Mouse (Mus musculus) hindbrain, embryonic 14.5 days (tissue): Measurements from ENCODE around the gene Lats2. TPM values are rescaled to one million over a fixed set of nuclear protein-coding genes. Genes with fewer than 3 reads are reported as not detected.

Source experiments
- ATAC-seq: fragments of 200-750 bp; cut with Nextera tagmentation; 2 replicates; pipeline ENCODE4 v1.8.0; 2017; ENCODE audit warnings: moderate number of reproducible peaks, mild to moderate bottlenecking, moderate TSS enrichment, moderate library complexity; ENCODE audit not compliant: low FRiP score
- DNase-seq: peaks from one replicate; pipeline ENCODE4 v3.0.0-alpha.2; 2015; ENCODE audit warnings: low spot score
- H3K27ac ChIP-seq: fragments of 300-500 bp; sonication (generic); 2 replicates; pipeline ENCODE4 v1.5.1; 2014; ENCODE audit warnings: mild to moderate bottlenecking, moderate library complexity
- H3K27me3 ChIP-seq: fragments of 300-500 bp; sonication (generic); 2 replicates; pipeline ENCODE4 v1.6.1; 2014; ENCODE audit warnings: mild to moderate bottlenecking, low read length, mixed read lengths; ENCODE audit not compliant: control insufficient read depth, insufficient read depth
- H3K36me3 ChIP-seq: fragments of 300-500 bp; sonication (generic); replicated peaks from 2 replicates; pipeline ENCODE4 v1.6.1; 2014; ENCODE audit not compliant: control insufficient read depth, insufficient read depth
- H3K4me1 ChIP-seq: fragments of 300-500 bp; sonication (generic); replicated peaks from 2 replicates; pipeline ENCODE4 v1.6.1; 2014; ENCODE audit warnings: antibody characterized with exemption, low read length, mixed read lengths; ENCODE audit not compliant: control insufficient read depth, insufficient read depth
- H3K4me2 ChIP-seq: fragments of 300-500 bp; sonication (generic); replicated peaks from 2 replicates; pipeline ENCODE4 v1.6.1; 2014; ENCODE audit warnings: mild to moderate bottlenecking, moderate library complexity
- H3K4me3 ChIP-seq: fragments of 300-500 bp; sonication (generic); replicated peaks from 2 replicates; pipeline ENCODE4 v1.5.1; 2014; ENCODE audit warnings: mild to moderate bottlenecking, low read length
- H3K9ac ChIP-seq: fragments of 300-500 bp; sonication (generic); 2 replicates; pipeline ENCODE4 v1.6.1; 2014
- H3K9me3 ChIP-seq: fragments of 300-500 bp; sonication (generic); 2 replicates; pipeline ENCODE4 v1.6.1; 2016; ENCODE audit warnings: low read length; ENCODE audit not compliant: control insufficient read depth
- whole genome bisulfite sequencing: fragments of 180-500 bp; shearing (Covaris S2); extraction: QIAGEN DNeasy Blood & Tissue Kit; methylation state at CpG from one replicate; pipeline ENCODE4 v1.1.7; 2014; 5-methylcytosine and 5-hydroxymethylcytosine counted together
- polyA plus RNA-seq: library from polyadenylated mRNA; unstranded; fragments of >200 nt; fragmentation: Nextera tagmentation; extraction: Ambion mirVana; gene quantifications from 2 replicates; pipeline ENCODE4 v1.2.1, GENCODE M21; 2014

The Lats2 gene
- polyA plus RNA-seq, 1 experiment from 2014 or later, result 7.9 TPM

GRCm38 (mm10) chr14:57706760-57707099 lies 51.5 kb downstream of the Lats2 start:
- Histone ChIP-seq H3K27me3 (no peaks in the 10 kb centered on the region), H3K27ac (no peak overlapping the region), H3K9ac (no peak overlapping the region), H3K4me2 (no peak overlapping the region), H3K9me3 (no peaks in the 10 kb centered on the region), H3K4me1 (peaks cover 23% of the 10 kb centered on the region), H3K4me3 (no peak overlapping the region), H3K36me3 (no peaks in the 10 kb centered on the region)
- no peak for DNase-seq
- ATAC-seq, result no peak
- WGBS, result 64% methylated on average over 4 of the region's 4 CpGs

- no peak overlapping the region for H3K4me2 ChIP-seq
- H3K9ac ChIP-seq, result no peak overlapping the region
- no peak overlapping the region for H3K4me3 ChIP-seq
- DNase-seq, result no peak
- no peaks in the 10 kb centered on the region for H3K9me3 ChIP-seq
- WGBS, result 95% methylated on average over 4 of the region's 4 CpGs
- H3K27ac ChIP-seq, result no peak overlapping the region
- no peaks in the 10 kb centered on the region for H3K27me3 ChIP-seq
- ATAC-seq, result no peak
- H3K4me1 ChIP-seq, result peaks cover 23% of the 10 kb centered on the region
- no peaks in the 10 kb centered on the region for H3K36me3 ChIP-seq
Measured at GRCm38 (mm10) chr14:57705759-57706158, 52.4 kb downstream of the Lats2 start.

DNA sequence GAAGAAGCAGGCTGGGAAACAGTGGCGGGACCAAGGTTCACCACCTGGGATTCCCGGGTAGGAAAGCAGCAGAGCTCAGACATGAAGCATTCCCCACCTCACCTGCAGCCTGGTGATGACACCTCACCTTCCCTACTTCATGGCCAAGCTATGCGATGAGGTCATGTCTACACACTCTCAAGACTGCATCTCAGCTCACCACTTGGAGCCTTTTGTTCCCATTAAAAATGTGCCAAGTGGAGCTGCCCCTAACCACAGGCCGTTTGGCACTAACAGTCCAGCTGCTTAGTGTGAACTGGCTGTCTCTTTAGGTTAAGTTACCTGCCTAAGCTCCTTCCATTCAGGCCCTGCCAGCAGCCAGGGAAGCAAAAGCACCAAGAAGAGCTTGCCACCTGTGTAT lies 53.1 kb downstream of the Lats2 start:
- no peak for DNase-seq
- 85% methylated on average over 4 of the region's 4 CpGs for WGBS
- Histone ChIP-seq H3K9me3 (no peaks in the 10 kb centered on the region), H3K36me3 (peaks cover 5% of the 10 kb centered on the region), H3K27me3 (no peaks in the 10 kb centered on the region), H3K4me2 (no peak overlapping the region), H3K4me1 (peaks cover 23% of the 10 kb centered on the region), H3K27ac (no peak overlapping the region), H3K9ac (no peak overlapping the region), H3K4me3 (no peak overlapping the region)
- ATAC-seq, result no peak

- 59% methylated on average over 12 of the region's 12 CpGs for WGBS
- H3K9ac ChIP-seq, result no peak overlapping the region
- H3K4me3 ChIP-seq, result no peak overlapping the region
- H3K4me2 ChIP-seq, result no peak overlapping the region
- no peaks in the 10 kb centered on the region for H3K9me3 ChIP-seq
- no peaks in the 10 kb centered on the region for H3K27me3 ChIP-seq
- DNase-seq, result no peak
- H3K4me1 ChIP-seq, result peaks cover 3% of the 10 kb centered on the region; the same call in 1 of the 2 replicates
- H3K27ac ChIP-seq, result peak overlapping the region; percentile 56
- ATAC-seq, result peak; percentile 44; the same call in 1 of the 2 replicates
- H3K36me3 ChIP-seq, result peaks cover 28% of the 10 kb centered on the region
Measured at GRCm38 (mm10) chr14:57701915-57702477, 56.2 kb downstream of the Lats2 start.

DNA sequence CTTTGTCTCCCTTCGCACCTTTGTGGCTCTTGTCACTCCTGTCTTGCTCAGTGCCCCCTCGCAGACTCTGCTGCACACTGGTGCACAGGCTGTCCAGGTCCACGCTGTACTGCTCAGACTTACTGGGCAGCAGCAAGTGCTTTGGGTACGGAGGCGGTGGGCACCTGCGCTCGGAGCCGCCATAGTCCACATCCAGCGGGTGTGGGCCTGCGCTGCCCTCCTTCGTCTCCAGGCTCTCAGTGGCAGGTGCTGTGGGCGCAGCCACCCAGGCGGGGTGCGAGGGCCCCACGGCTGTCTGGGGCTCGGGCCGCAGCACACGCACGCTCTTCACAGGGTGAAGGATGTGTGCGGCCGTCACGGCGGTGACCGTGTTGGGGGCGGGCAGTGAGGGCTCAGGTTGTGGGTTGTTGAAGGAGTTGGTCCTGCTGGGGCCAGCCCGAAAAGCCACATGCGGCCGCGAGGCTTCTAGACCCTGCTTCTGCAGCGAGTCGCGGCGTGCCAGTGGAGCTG lies 58.7 kb downstream of the Lats2 start:
- ATAC-seq (no peak), DNase-seq (no peak)
- H3K4me2 ChIP-seq, result no peak overlapping the region
- 96% methylated on average over 33 of the region's 33 CpGs for WGBS
- H3K4me3 ChIP-seq, result no peak overlapping the region
- no peaks in the 10 kb centered on the region for H3K4me1 ChIP-seq
- H3K9ac ChIP-seq, result no peak overlapping the region
- H3K36me3 ChIP-seq, result peaks cover 47% of the 10 kb centered on the region
- H3K27me3 ChIP-seq, result no peaks in the 10 kb centered on the region
- H3K9me3 ChIP-seq, result no peaks in the 10 kb centered on the region
- no peak overlapping the region for H3K27ac ChIP-seq

GRCm38 (mm10) chr14:57699016-57699415 lies 59.2 kb downstream of the Lats2 start:
- no peaks in the 10 kb centered on the region for H3K9me3 ChIP-seq
- DNase-seq, result no peak
- H3K36me3 ChIP-seq, result peaks cover 52% of the 10 kb centered on the region
- H3K4me3 ChIP-seq, result no peak overlapping the region
- H3K27ac ChIP-seq, result no peak overlapping the region
- no peaks in the 10 kb centered on the region for H3K27me3 ChIP-seq
- no peak overlapping the region for H3K4me2 ChIP-seq
- 92% methylated on average over 10 of the region's 10 CpGs for WGBS
- no peaks in the 10 kb centered on the region for H3K4me1 ChIP-seq
- no peak for ATAC-seq
- H3K9ac ChIP-seq, result no peak overlapping the region

GRCm38 (mm10) chr14:57696066-57696465 lies 62.1 kb downstream of the Lats2 start:
- Histone ChIP-seq H3K4me1 (no peaks in the 10 kb centered on the region), H3K4me3 (no peak overlapping the region), H3K4me2 (no peak overlapping the region), H3K27me3 (no peaks in the 10 kb centered on the region), H3K9me3 (no peaks in the 10 kb centered on the region), H3K9ac (no peak overlapping the region), H3K36me3 (peaks cover 61% of the 10 kb centered on the region), H3K27ac (no peak overlapping the region)
- DNase-seq (no peak), ATAC-seq (no peak)
- 98% methylated on average over 15 of the region's 15 CpGs for WGBS

- ATAC-seq (no peak), DNase-seq (no peak)
- Histone ChIP-seq H3K9me3 (no peaks in the 10 kb centered on the region), H3K4me2 (no peak overlapping the region), H3K4me3 (no peak overlapping the region), H3K36me3 (peaks cover 66% of the 10 kb centered on the region), H3K27me3 (no peaks in the 10 kb centered on the region), H3K27ac (no peak overlapping the region), H3K4me1 (no peaks in the 10 kb centered on the region), H3K9ac (no peak overlapping the region)
- 93% methylated on average over 8 of the region's 8 CpGs for WGBS
Measured at GRCm38 (mm10) chr14:57695550-57695949, 62.6 kb downstream of the Lats2 start.

DNA sequence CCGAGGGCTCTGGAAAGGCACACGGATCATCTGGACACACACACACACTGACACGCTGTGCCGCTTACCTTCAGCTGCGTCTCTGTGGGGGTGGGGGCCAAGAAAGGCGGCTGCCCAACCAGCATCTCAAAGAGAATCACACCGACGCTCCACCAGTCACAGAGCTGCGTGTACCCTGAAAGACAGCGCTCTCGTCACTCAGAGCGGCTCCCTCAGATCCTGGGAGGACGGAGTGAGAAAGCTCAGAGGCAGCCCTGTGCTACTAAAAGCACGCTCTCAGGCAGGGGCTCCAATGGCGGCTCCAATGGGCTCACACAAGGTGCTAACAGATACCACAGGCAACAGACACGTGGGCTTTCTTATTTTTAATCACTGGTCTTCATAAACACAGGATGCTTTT lies 63.9 kb downstream of the Lats2 start:
- no peak for ATAC-seq
- no peak overlapping the region for H3K9ac ChIP-seq
- H3K36me3 ChIP-seq, result peaks cover 54% of the 10 kb centered on the region
- H3K27me3 ChIP-seq, result no peaks in the 10 kb centered on the region
- no peak overlapping the region for H3K4me3 ChIP-seq
- no peak overlapping the region for H3K4me2 ChIP-seq
- no peaks in the 10 kb centered on the region for H3K4me1 ChIP-seq
- DNase-seq, result no peak
- 86% methylated on average over 16 of the region's 16 CpGs for WGBS
- H3K9me3 ChIP-seq, result no peaks in the 10 kb centered on the region
- H3K27ac ChIP-seq, result no peak overlapping the region
